Mouse (Mus musculus) liver, embryonic 16.5 days (tissue): ENCODE results near the gene Vps53. TPM values are rescaled to one million over a fixed set of nuclear protein-coding genes. Genes with fewer than 3 reads are reported as not detected.

ENCODE experiments used
- ATAC-seq: fragments of 200-750 bp; cut with Nextera tagmentation; 2 replicates; pipeline ENCODE4 v1.8.0; 2017; ENCODE audit warnings: low read depth, mild to moderate bottlenecking, moderate number of reproducible peaks, moderate library complexity
- H3K27ac ChIP-seq: fragments of 300-500 bp; sonication (generic); 2 replicates; pipeline ENCODE4 v1.5.1; 2014; ENCODE audit warnings: mild to moderate bottlenecking, low read length
- H3K27me3 ChIP-seq: fragments of 300-500 bp; sonication (generic); 2 replicates; pipeline ENCODE4 v1.6.1; 2014; ENCODE audit warnings: low read depth, low read length, mixed read lengths; ENCODE audit not compliant: control insufficient read depth, insufficient read depth
- H3K36me3 ChIP-seq: fragments of 300-500 bp; sonication (generic); 2 replicates; pipeline ENCODE4 v1.6.1; 2014; ENCODE audit warnings: mild to moderate bottlenecking; ENCODE audit not compliant: control insufficient read depth, insufficient read depth
- H3K4me1 ChIP-seq: fragments of 300-500 bp; sonication (generic); 2 replicates; pipeline ENCODE4 v1.6.1; 2014; ENCODE audit warnings: low read depth, low read length, mixed read lengths; ENCODE audit not compliant: control insufficient read depth
- H3K4me2 ChIP-seq: fragments of 300-500 bp; sonication (generic); 2 replicates; pipeline ENCODE4 v1.6.1; 2014; ENCODE audit warnings: low read depth, low read length, mixed read lengths
- H3K4me3 ChIP-seq: fragments of 300-500 bp; sonication (generic); 2 replicates; pipeline ENCODE4 v1.5.1; 2014; ENCODE audit warnings: low read depth, mild to moderate bottlenecking, low read length
- H3K9ac ChIP-seq: fragments of 300-500 bp; sonication (generic); 2 replicates; pipeline ENCODE4 v1.6.1; 2014; ENCODE audit warnings: low read depth, low read length
- H3K9me3 ChIP-seq: fragments of 300-500 bp; sonication (generic); replicated peaks from 2 replicates; pipeline ENCODE4 v1.6.1; 2016; ENCODE audit warnings: low read length; ENCODE audit not compliant: control insufficient read depth
- WGBS: fragments of 180-500 bp; shearing (Covaris S2); extraction: QIAGEN DNeasy Blood & Tissue Kit; methylation state at CpG from one replicate; pipeline ENCODE4 v1.1.7; 2014; ENCODE audit not compliant: insufficient replicate concordance; 5-methylcytosine and 5-hydroxymethylcytosine counted together
- polyA plus RNA-seq: library from polyadenylated mRNA; unstranded; fragments of >200 nt; fragmentation: Nextera tagmentation; extraction: Ambion mirVana; gene quantifications from 2 replicates; pipeline ENCODE4 v1.2.1, GENCODE M21; 2015

Gene Vps53
- polyA plus RNA-seq, 1 experiment from 2014 or later: 13.0 TPM

- no peak overlapping the region for H3K4me2 ChIP-seq
- H3K4me1 ChIP-seq: no peaks in the 10 kb centered on the region
- H3K27ac ChIP-seq: no peak overlapping the region
- no peak overlapping the region for H3K4me3 ChIP-seq
- H3K9ac ChIP-seq: no peak overlapping the region
- no peak for ATAC-seq
- peaks cover 6% of the 10 kb centered on the region; the same call in 1 of the 2 replicates for H3K36me3 ChIP-seq
- H3K27me3 ChIP-seq: no peaks in the 10 kb centered on the region
- H3K9me3 ChIP-seq: no peaks in the 10 kb centered on the region
- 72% methylated on average over 4 of the region's 4 CpGs for WGBS
Measured at GRCm38 (mm10) chr11:76099193-76099975, 80.1 kb downstream of the Vps53 start.

- H3K27me3 ChIP-seq: no peaks in the 10 kb centered on the region
- no peaks in the 10 kb centered on the region for H3K4me1 ChIP-seq
- H3K4me2 ChIP-seq: no peak overlapping the region
- no peak overlapping the region for H3K9ac ChIP-seq
- H3K9me3 ChIP-seq: no peaks in the 10 kb centered on the region
- WGBS: 85% methylated on average over 8 of the region's 8 CpGs
- H3K27ac ChIP-seq: no peak overlapping the region
- H3K4me3 ChIP-seq: no peak overlapping the region
- H3K36me3 ChIP-seq: no peaks in the 10 kb centered on the region; the same call in 1 of the 2 replicates
- ATAC-seq: no peak
Measured at GRCm38 (mm10) chr11:76093610-76094009, 85.8 kb downstream of the Vps53 start.

GRCm38 (mm10) chr11:76089776-76090175 is 89.7 kb downstream of the Vps53 start:
- ATAC-seq: no peak

GRCm38 (mm10) chr11:76088506-76088905 is 90.9 kb downstream of the Vps53 start:
- no peak overlapping the region for H3K9ac ChIP-seq
- WGBS: 51% methylated on average over 4 of the region's 4 CpGs
- H3K4me2 ChIP-seq: no peak overlapping the region
- no peaks in the 10 kb centered on the region for H3K4me1 ChIP-seq
- no peak for ATAC-seq
- no peaks in the 10 kb centered on the region for H3K9me3 ChIP-seq
- H3K27me3 ChIP-seq: no peaks in the 10 kb centered on the region
- no peaks in the 10 kb centered on the region; the same call in 1 of the 2 replicates for H3K36me3 ChIP-seq
- H3K4me3 ChIP-seq: no peak overlapping the region
- H3K27ac ChIP-seq: no peak overlapping the region

More at GRCm38 (mm10) chr11:76089776-76090175, 89.7 kb downstream of the Vps53 start:
- Histone ChIP-seq H3K27me3 (no peaks in the 10 kb centered on the region), H3K27ac (no peak overlapping the region), H3K4me3 (no peak overlapping the region), H3K4me2 (no peak overlapping the region), H3K9me3 (no peaks in the 10 kb centered on the region), H3K36me3 (no peaks in the 10 kb centered on the region; the same call in 1 of the 2 replicates), H3K9ac (no peak overlapping the region), H3K4me1 (no peaks in the 10 kb centered on the region)
- 72% methylated on average over 6 of the region's 6 CpGs for WGBS

GRCm38 (mm10) chr11:76085898-76086591 is 93.4 kb downstream of the Vps53 start:
- Histone ChIP-seq H3K27me3 (no peaks in the 10 kb centered on the region), H3K9me3 (no peaks in the 10 kb centered on the region), H3K4me1 (no peaks in the 10 kb centered on the region), H3K9ac (no peak overlapping the region), H3K36me3 (no peaks in the 10 kb centered on the region), H3K4me2 (no peak overlapping the region), H3K4me3 (no peak overlapping the region), H3K27ac (no peak overlapping the region)
- WGBS: 65% methylated on average over 5 of the region's 5 CpGs
- no peak for ATAC-seq

GRCm38 (mm10) chr11:76084943-76085342 is 94.5 kb downstream of the Vps53 start:
- 53% methylated on average over 1 of the region's 1 CpGs for WGBS
- no peak overlapping the region for H3K27ac ChIP-seq
- H3K4me1 ChIP-seq: no peaks in the 10 kb centered on the region
- H3K4me3 ChIP-seq: no peak overlapping the region
- no peak overlapping the region for H3K9ac ChIP-seq
- H3K36me3 ChIP-seq: no peaks in the 10 kb centered on the region
- no peak overlapping the region for H3K4me2 ChIP-seq
- no peaks in the 10 kb centered on the region for H3K9me3 ChIP-seq
- H3K27me3 ChIP-seq: no peaks in the 10 kb centered on the region
- ATAC-seq: no peak

GRCm38 (mm10) chr11:76083941-76084367 is 95.5 kb downstream of the Vps53 start:
- no peak overlapping the region for H3K9ac ChIP-seq
- no peak overlapping the region for H3K27ac ChIP-seq
- no peak overlapping the region for H3K4me3 ChIP-seq
- no peaks in the 10 kb centered on the region for H3K36me3 ChIP-seq
- ATAC-seq: no peak
- no peak overlapping the region for H3K4me2 ChIP-seq
- no peaks in the 10 kb centered on the region for H3K27me3 ChIP-seq
- no peaks in the 10 kb centered on the region for H3K9me3 ChIP-seq
- WGBS: 68% methylated on average over 3 of the region's 3 CpGs
- no peaks in the 10 kb centered on the region for H3K4me1 ChIP-seq

GRCm38 (mm10) chr11:76081048-76081640 is 98.3 kb downstream of the Vps53 start:
- Histone ChIP-seq H3K27me3 (no peaks in the 10 kb centered on the region), H3K9me3 (no peaks in the 10 kb centered on the region), H3K4me2 (no peak overlapping the region), H3K27ac (no peak overlapping the region), H3K4me1 (no peaks in the 10 kb centered on the region), H3K36me3 (no peaks in the 10 kb centered on the region), H3K9ac (no peak overlapping the region), H3K4me3 (no peak overlapping the region)
- no peak for ATAC-seq
- 65% methylated on average over 6 of the region's 6 CpGs for WGBS

GRCm38 (mm10) chr11:76080293-76080692 is 99.2 kb downstream of the Vps53 start:
- Histone ChIP-seq H3K27ac (no peak overlapping the region), H3K9ac (no peak overlapping the region), H3K9me3 (no peaks in the 10 kb centered on the region), H3K27me3 (no peaks in the 10 kb centered on the region), H3K4me2 (no peak overlapping the region), H3K4me1 (no peaks in the 10 kb centered on the region), H3K36me3 (no peaks in the 10 kb centered on the region), H3K4me3 (no peak overlapping the region)
- WGBS: 48% methylated on average over 2 of the region's 2 CpGs
- no peak for ATAC-seq
